Mouse (Mus musculus) neural tube, embryonic 12.5 days (tissue): ENCODE measurements around the gene Nop2. TPM values are rescaled to one million over a fixed set of nuclear protein-coding genes. Genes with fewer than 3 reads are reported as not detected.

Experiments
- ATAC-seq: fragments of 200-750 bp; cut with Nextera tagmentation; 2 replicates; pipeline ENCODE4 v1.8.0; 2017; ENCODE audit warnings: low read depth, mild to moderate bottlenecking, moderate TSS enrichment, moderate library complexity; ENCODE audit not compliant: low FRiP score
- H3K27ac ChIP-seq: fragments of 300-500 bp; sonication (generic); 2 replicates; pipeline ENCODE4 v1.5.1; 2016
- H3K27me3 ChIP-seq: fragments of 300-500 bp; sonication (generic); replicated peaks from 2 replicates; pipeline ENCODE4 v1.6.1; 2016; ENCODE audit warnings: mild to moderate bottlenecking
- H3K36me3 ChIP-seq: fragments of 300-500 bp; sonication (generic); 2 replicates; pipeline ENCODE4 v1.6.1; 2016; ENCODE audit warnings: mild to moderate bottlenecking
- H3K4me1 ChIP-seq: fragments of 300-500 bp; sonication (generic); 2 replicates; pipeline ENCODE4 v1.6.1; 2016
- H3K4me2 ChIP-seq: fragments of 300-500 bp; sonication (generic); replicated peaks from 2 replicates; pipeline ENCODE4 v1.6.1; 2016; ENCODE audit warnings: mild to moderate bottlenecking
- H3K4me3 ChIP-seq: fragments of 300-500 bp; sonication (generic); 2 replicates; pipeline ENCODE4 v1.5.1; 2016
- H3K9ac ChIP-seq: fragments of 300-500 bp; sonication (generic); 2 replicates; pipeline ENCODE4 v1.6.1; 2016; ENCODE audit warnings: mild to moderate bottlenecking
- H3K9me3 ChIP-seq: fragments of 300-500 bp; sonication (generic); 2 replicates; pipeline ENCODE4 v1.6.1; 2016; ENCODE audit warnings: mild to moderate bottlenecking
- WGBS: fragments of 180-500 bp; shearing (Covaris S2); methylation state at CpG from one replicate; pipeline ENCODE4 v1.1.7; 2016; 5-methylcytosine and 5-hydroxymethylcytosine counted together
- polyA plus RNA-seq: library from polyadenylated mRNA; unstranded; fragments of >200 nt; fragmentation: Nextera tagmentation; extraction: Ambion mirVana; gene quantifications from 2 replicates; pipeline ENCODE4 v1.2.1, GENCODE M21; 2016

Gene Nop2
- polyA plus RNA-seq, 1 experiment from 2014 or later, result 53.9 TPM

- H3K4me2 ChIP-seq, result no peak overlapping the region
- no peaks in the 10 kb centered on the region for H3K27me3 ChIP-seq
- H3K4me1 ChIP-seq, result peaks cover 10% of the 10 kb centered on the region
- 90% methylated on average over 12 of the region's 12 CpGs for WGBS
- ATAC-seq, result no peak
- H3K4me3 ChIP-seq, result no peak overlapping the region
- H3K36me3 ChIP-seq, result peaks cover 68% of the 10 kb centered on the region
- H3K9me3 ChIP-seq, result no peaks in the 10 kb centered on the region
- no peak overlapping the region for H3K9ac ChIP-seq
- no peak overlapping the region; the same call in 1 of the 2 replicates for H3K27ac ChIP-seq
These were observed 3.0 kb upstream of the Nop2 start for GRCm38 (mm10) chr6:125128724-125129123.

DNA sequence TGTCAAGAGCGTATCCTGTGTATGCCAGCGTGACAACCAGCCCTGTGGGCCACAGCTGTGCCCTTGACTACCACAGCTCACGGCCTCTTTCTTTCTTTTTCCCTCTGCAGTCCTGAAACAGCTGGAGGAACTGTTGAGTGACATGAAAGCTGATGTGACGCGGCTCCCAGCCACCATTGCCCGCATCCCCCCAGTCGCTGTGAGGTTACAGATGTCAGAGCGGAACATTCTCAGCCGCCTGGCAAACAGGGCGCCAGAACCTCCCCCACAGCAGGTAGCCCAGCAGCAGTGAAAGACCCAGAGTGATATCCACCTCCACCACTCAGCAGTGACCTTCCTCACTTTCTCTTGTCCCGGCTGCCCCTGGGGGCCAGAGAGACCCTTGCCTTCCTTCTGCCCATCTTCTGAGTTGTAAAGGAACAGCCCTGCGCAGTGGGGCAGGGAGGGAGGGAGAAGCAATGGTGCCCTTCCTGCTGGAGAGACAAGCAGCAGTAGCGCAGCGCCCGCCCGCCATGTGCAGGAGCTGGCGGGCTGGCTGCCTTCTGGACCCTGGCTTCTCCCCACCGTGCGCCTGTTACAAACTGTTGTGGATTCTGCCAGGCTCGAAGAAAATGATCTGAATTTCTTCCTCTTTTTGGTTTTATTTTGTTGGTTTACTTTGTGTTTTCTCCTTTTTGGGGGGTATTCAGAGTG, 1.9 kb upstream of the Nop2 start:
- Histone ChIP-seq H3K36me3 (peaks cover 67% of the 10 kb centered on the region), H3K27me3 (no peaks in the 10 kb centered on the region), H3K9me3 (no peaks in the 10 kb centered on the region), H3K4me3 (no peak overlapping the region), H3K4me1 (peaks cover 10% of the 10 kb centered on the region), H3K9ac (0 out of 2 replicates have a peak overlapping the region, but pooled peaks have one; percentile 8), H3K4me2 (no peak overlapping the region), H3K27ac (no peak overlapping the region)
- WGBS, result 92% methylated on average over 20 of the region's 20 CpGs
- no peak for ATAC-seq

DNA sequence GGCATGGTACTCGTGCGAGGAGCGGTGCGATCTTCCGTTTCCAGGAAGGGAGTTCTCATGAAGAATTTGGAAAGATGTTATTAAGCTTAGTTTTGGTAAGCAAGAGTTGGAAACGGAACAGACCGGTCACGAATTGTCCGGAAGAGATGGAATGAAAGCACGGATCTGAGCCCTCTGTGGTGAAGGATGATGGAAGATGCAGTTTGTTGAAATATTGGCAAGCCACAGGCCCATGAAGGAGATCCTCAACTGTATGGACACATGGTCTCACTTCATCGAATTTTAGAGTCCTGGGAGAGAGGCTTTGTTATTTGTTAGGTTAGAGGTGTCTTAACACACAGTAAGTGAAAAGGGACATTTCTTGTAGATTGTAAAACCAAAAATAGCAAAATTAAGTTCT, 761 bp downstream of the Nop2 start:
- H3K9ac ChIP-seq, result peak overlapping the region; percentile 56
- H3K36me3 ChIP-seq, result peaks cover 64% of the 10 kb centered on the region
- no peak for ATAC-seq
- H3K4me3 ChIP-seq, result peak overlapping the region; percentile 87
- peak overlapping the region; percentile 95 for H3K4me2 ChIP-seq
- 8% methylated on average over 11 of the region's 11 CpGs for WGBS
- H3K27ac ChIP-seq, result no peak overlapping the region
- no peaks in the 10 kb centered on the region for H3K9me3 ChIP-seq
- H3K4me1 ChIP-seq, result peaks cover 10% of the 10 kb centered on the region
- no peaks in the 10 kb centered on the region for H3K27me3 ChIP-seq

DNA sequence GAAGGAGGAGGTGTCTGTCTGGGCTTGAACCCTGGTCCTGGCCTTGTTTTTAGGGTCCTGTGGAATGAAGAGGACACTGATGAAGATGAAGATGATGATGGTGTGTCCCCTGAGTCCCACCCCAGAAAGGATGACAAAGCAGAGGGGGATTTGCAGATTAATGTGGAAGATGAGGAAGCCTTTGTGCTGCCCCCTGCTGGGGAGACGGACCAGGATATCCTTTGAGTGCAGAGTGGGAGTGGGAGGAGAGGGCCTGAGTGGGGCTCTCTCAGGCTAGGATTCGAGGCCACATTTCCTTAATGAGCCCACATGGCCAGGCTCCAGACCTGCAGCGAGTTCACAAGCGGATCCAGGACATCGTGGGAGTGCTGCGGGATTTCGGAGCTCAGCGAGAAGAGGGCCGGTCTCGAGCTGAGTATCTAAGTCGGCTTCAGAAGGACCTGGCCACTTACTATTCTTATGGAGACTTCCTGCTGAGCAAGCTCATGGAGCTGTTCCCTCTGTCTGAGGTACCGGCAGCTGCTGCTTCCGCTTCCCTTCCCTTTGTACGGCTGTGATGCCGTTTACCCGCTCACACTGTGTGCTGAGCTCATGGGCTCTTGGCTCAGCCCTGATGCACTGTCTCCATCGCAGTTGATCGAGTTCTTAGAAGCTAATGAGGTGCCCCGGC, 5.4 kb downstream of the Nop2 start:
- H3K4me1 ChIP-seq, result peaks cover 9% of the 10 kb centered on the region
- H3K4me2 ChIP-seq, result no peak overlapping the region
- H3K9ac ChIP-seq, result no peak overlapping the region
- no peak overlapping the region for H3K4me3 ChIP-seq
- 87% methylated on average over 19 of the region's 19 CpGs for WGBS
- ATAC-seq, result no peak
- no peaks in the 10 kb centered on the region for H3K9me3 ChIP-seq
- H3K36me3 ChIP-seq, result peaks cover 86% of the 10 kb centered on the region
- H3K27me3 ChIP-seq, result no peaks in the 10 kb centered on the region
- H3K27ac ChIP-seq, result no peak overlapping the region

DNA sequence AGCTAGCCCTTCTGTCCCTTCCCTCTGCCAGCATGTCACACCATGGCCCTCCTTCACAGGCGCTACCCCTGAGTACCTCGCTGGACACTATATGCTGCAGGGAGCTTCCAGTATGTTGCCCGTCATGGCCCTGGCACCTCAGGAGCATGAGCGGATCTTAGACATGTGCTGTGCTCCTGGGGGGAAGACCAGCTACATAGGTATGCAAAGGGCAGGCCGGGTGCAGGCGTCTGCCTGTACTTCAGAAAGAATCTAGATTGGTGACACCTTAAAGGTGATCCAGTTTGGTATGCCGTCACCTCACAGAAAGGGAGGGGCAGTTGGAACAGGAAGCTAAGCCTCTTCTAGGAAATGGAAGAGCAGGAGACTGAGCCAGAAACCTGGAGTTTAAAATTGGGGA, 8.0 kb downstream of the Nop2 start:
- ATAC-seq, result no peak
- H3K9ac ChIP-seq, result no peak overlapping the region
- H3K9me3 ChIP-seq, result no peaks in the 10 kb centered on the region
- 93% methylated on average over 7 of the region's 7 CpGs for WGBS
- H3K27me3 ChIP-seq, result no peaks in the 10 kb centered on the region
- no peak overlapping the region for H3K27ac ChIP-seq
- H3K36me3 ChIP-seq, result peaks cover 85% of the 10 kb centered on the region
- no peak overlapping the region for H3K4me2 ChIP-seq
- no peak overlapping the region for H3K4me3 ChIP-seq
- peaks cover 7% of the 10 kb centered on the region; the same call in 1 of the 2 replicates for H3K4me1 ChIP-seq

- no peaks in the 10 kb centered on the region for H3K27me3 ChIP-seq
- H3K4me1 ChIP-seq, result peaks cover 31% of the 10 kb centered on the region
- H3K4me2 ChIP-seq, result no peak overlapping the region
- peaks cover 61% of the 10 kb centered on the region for H3K36me3 ChIP-seq
- no peak overlapping the region for H3K27ac ChIP-seq
- no peak for ATAC-seq
- no peak overlapping the region for H3K4me3 ChIP-seq
- no peaks in the 10 kb centered on the region for H3K9me3 ChIP-seq
- 93% methylated on average over 8 of the region's 8 CpGs for WGBS
- H3K9ac ChIP-seq, result no peak overlapping the region
These were observed 10.7 kb downstream of the Nop2 start for GRCm38 (mm10) chr6:125142436-125142835.

DNA sequence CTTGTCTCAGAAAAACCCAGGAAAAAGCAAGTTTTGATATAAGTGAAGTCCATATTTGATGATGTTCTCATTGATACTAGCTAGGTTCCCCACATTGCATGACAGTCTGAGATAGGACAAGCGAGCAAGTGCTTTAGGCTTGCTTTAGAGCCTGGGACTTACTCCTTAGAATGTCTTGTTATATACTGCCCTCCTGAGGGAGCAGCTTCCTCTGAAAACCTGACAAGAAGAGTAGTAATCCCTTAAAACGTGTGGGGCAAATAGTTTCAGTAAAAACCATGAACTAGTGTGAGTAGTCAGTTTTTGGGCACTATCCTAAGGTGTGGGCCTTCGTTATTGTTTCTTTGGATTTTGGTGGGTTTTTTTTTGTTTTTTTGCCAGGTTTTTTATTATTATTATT, 11.4 kb downstream of the Nop2 start:
- H3K36me3 ChIP-seq, result peaks cover 56% of the 10 kb centered on the region

DNA sequence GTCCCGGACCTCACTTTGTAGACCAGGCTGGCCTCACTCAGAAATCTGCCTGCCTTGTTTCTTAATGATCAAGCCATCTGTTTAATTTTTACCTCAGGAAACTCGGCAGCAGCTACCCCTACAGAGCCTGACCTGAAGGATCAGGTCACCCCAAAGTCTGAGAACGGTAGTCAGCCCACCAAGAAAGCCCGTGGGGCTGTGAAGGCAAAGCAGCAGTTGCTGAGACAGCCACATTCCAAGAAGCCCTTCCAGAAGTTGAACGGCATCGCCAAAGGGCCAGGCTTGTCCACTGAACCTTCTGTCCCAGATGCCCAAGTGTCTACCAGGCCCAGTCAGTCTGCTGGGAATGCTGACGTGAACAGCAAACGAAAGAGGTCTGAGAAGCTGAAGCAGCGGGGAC, 12.2 kb downstream of the Nop2 start:
- H3K9ac ChIP-seq, result no peak overlapping the region
- H3K4me1 ChIP-seq, result peaks cover 45% of the 10 kb centered on the region
- 89% methylated on average over 9 of the region's 9 CpGs for WGBS
- no peak overlapping the region for H3K4me2 ChIP-seq
- no peak overlapping the region for H3K27ac ChIP-seq
- H3K4me3 ChIP-seq, result no peak overlapping the region
- ATAC-seq, result no peak
- H3K9me3 ChIP-seq, result no peaks in the 10 kb centered on the region
- H3K27me3 ChIP-seq, result no peaks in the 10 kb centered on the region
- H3K36me3 ChIP-seq, result peaks cover 48% of the 10 kb centered on the region

More for the DNA sequence above, 11.4 kb downstream of the Nop2 start:
- Histone ChIP-seq H3K4me2 (no peak overlapping the region), H3K27ac (no peak overlapping the region), H3K9me3 (no peaks in the 10 kb centered on the region), H3K4me3 (no peak overlapping the region), H3K9ac (no peak overlapping the region), H3K4me1 (peaks cover 37% of the 10 kb centered on the region), H3K27me3 (no peaks in the 10 kb centered on the region)
- no peak for ATAC-seq
- WGBS, result 82% methylated on average over 3 of the region's 3 CpGs

DNA sequence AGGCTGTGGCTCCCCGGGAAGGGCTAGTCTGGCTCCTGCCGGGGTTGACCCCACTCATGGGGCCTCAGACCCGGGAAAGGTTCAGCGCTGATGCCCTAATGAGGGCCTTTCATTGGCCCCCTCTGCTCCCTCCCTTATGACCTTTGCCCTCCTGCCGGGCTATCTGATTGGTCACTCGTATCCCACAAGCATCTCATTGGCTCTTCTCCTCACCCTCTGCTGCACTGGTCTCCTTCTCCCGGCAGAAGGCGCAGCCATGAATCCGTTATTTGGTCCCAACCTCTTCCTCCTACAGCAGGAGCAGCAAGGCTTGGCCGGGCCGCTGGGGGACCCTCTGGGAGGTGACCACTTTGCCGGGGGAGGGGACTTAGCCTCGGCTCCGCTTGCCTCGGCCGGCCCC, 13.3 kb downstream of the Nop2 start, which contains the start of gene Iffo1:
Gene Iffo1, plus strand, starts transcription at position 241 of the 400 bp plus-strand sequence.
- Histone ChIP-seq H3K36me3 (peaks cover 37% of the 10 kb centered on the region), H3K4me1 (peaks cover 49% of the 10 kb centered on the region), H3K4me2 (peak within 1 kb of the TSS; percentile 93), H3K4me3 (peak within 1 kb of the TSS; percentile 80), H3K27ac (peak within 1 kb of the TSS; percentile 80), H3K9ac (peak within 1 kb of the TSS; percentile 94), H3K27me3 (no peaks in the 10 kb centered on the region), H3K9me3 (no peaks in the 10 kb centered on the region)
- WGBS, result under 1% methylated on average over 16 of the region's 16 CpGs
- peak; percentile 91 for ATAC-seq

GRCm38 (mm10) chr6:125145479-125145951, 13.8 kb downstream of the Nop2 start:
- ATAC-seq, result peak; percentile 67
- Histone ChIP-seq H3K4me1 (peaks cover 49% of the 10 kb centered on the region), H3K27ac (peak overlapping the region; percentile 80), H3K9me3 (no peaks in the 10 kb centered on the region), H3K9ac (peak overlapping the region; percentile 94), H3K36me3 (peaks cover 32% of the 10 kb centered on the region), H3K4me2 (peak overlapping the region; percentile 93), H3K27me3 (no peaks in the 10 kb centered on the region), H3K4me3 (peak overlapping the region; percentile 80)
- 1% methylated on average over 34 of the region's 35 CpGs for WGBS

DNA sequence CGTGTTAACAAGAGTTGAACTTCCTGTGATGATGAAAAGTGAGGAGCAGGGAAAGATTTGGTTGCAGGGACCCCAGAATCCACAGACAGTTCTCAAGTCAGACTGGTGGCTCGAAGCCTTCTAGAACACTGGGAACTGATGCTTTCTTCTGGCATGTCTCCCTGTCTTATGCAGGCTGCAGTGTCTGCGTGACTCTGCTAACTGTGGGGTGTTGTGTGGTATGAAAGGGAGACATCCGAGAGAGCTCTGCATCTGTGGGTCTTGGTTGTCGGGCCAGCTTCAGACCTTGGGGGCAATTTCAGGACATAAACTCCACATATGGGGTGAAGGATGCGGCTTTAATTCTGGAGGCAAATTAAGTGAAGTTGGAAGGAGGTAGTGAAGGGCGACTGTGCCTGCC, 14.4 kb downstream of the Nop2 start:
- peak overlapping the region; percentile 94 for H3K9ac ChIP-seq
- no peaks in the 10 kb centered on the region for H3K9me3 ChIP-seq
- peak overlapping the region; percentile 80 for H3K4me3 ChIP-seq
- no peaks in the 10 kb centered on the region for H3K27me3 ChIP-seq
- H3K36me3 ChIP-seq, result peaks cover 29% of the 10 kb centered on the region
- H3K27ac ChIP-seq, result 0 out of 2 replicates have a peak overlapping the region, but pooled peaks have one; percentile 80
- ATAC-seq, result no peak
- H3K4me2 ChIP-seq, result peak overlapping the region; percentile 93
- peaks cover 49% of the 10 kb centered on the region for H3K4me1 ChIP-seq
- 50% methylated on average over 7 of the region's 7 CpGs for WGBS

- Histone ChIP-seq H3K27ac (no peak overlapping the region), H3K4me2 (peak overlapping the region; percentile 93), H3K4me1 (peaks cover 49% of the 10 kb centered on the region), H3K36me3 (peaks cover 28% of the 10 kb centered on the region), H3K9ac (peak overlapping the region; percentile 94), H3K27me3 (no peaks in the 10 kb centered on the region), H3K9me3 (no peaks in the 10 kb centered on the region), H3K4me3 (0 out of 2 replicates have a peak overlapping the region, but pooled peaks have one; percentile 80)
- ATAC-seq, result no peak
- 77% methylated on average over 4 of the region's 4 CpGs for WGBS
These were observed 15.1 kb downstream of the Nop2 start for GRCm38 (mm10) chr6:125146797-125147196.
